Mouse (Mus musculus) heart, adult 2 months (tissue): ENCODE measurements around the gene Amt. TPM values are rescaled to one million over a fixed set of nuclear protein-coding genes. Genes with fewer than 3 reads are reported as not detected.

Source experiments
- DNase-seq, 2 experiments: peaks; one replicate each; pipeline ENCODE4 v3.0.0; 2021
- H3K27ac ChIP-seq: fragments of 200-600 bp; 2 replicates; pipeline ENCODE4 v1.8.1; 2022
- H3K27me3 ChIP-seq: fragments of 200-500 bp; 2 replicates; pipeline ENCODE4 v1.6.1; 2012; ENCODE audit warnings: mild to moderate bottlenecking, low read length, inconsistent platforms, mixed read lengths; ENCODE audit not compliant: control insufficient read depth, insufficient read depth
- H3K36me3 ChIP-seq: fragments of 200-500 bp; 2 replicates; pipeline ENCODE4 v1.6.1; 2012; ENCODE audit warnings: low read length, inconsistent platforms; ENCODE audit not compliant: control insufficient read depth, insufficient read depth
- H3K4me1 ChIP-seq: fragments of 200-500 bp; 2 replicates; pipeline ENCODE4 v1.6.1; 2011; ENCODE audit warnings: low read length; ENCODE audit not compliant: control insufficient read depth, insufficient read depth
- H3K4me3 ChIP-seq: fragments of 200-600 bp; 2 replicates; pipeline ENCODE4 v1.8.1; 2022
- H3K79me2 ChIP-seq: fragments of 200-500 bp; replicated peaks from 2 replicates; pipeline ENCODE4 v1.6.1; 2012; ENCODE audit warnings: mild to moderate bottlenecking, inconsistent platforms, low read length, moderate library complexity, mixed read lengths; ENCODE audit not compliant: control insufficient read depth, insufficient read depth
- H3K9ac ChIP-seq: fragments of 200-500 bp; 2 replicates; pipeline ENCODE4 v1.6.1; 2012; ENCODE audit warnings: low read depth, mild to moderate bottlenecking, control low read depth, inconsistent platforms, low read length, mixed read lengths
- CTCF ChIP-seq: fragments of 200-600 bp; IDR thresholded peaks from 2 replicates; pipeline ENCODE4 v1.8.1; 2022; ENCODE audit warnings: antibody characterized with exemption, mild to moderate bottlenecking, moderate library complexity
- EP300 ChIP-seq: fragments of 200-500 bp; IDR thresholded peaks from 2 replicates; pipeline ENCODE4 v1.6.1; 2011; ENCODE audit warnings: low read depth, low read length, control low read depth; ENCODE audit not compliant: insufficient read depth
- POLR2A ChIP-seq: fragments of 200-500 bp; IDR thresholded peaks from 2 replicates; pipeline ENCODE4 v1.6.1; 2011; ENCODE audit warnings: mild to moderate bottlenecking, low read depth, low read length, control low read depth; ENCODE audit not compliant: insufficient read depth
- WGBS: fragments of 180-500 bp; shearing (Covaris S2); methylation state at CpG from one replicate; pipeline ENCODE4 v1.1.7; 2018; 5-methylcytosine and 5-hydroxymethylcytosine counted together
- intact Hi-C: fragments of 180-260 bp; cut with DNase I; formaldehyde crosslinking; loops from one replicate; pipeline ENCODE4 v1.15.1; 2025
- polyA plus RNA-seq: library from polyadenylated mRNA; depleted of rRNA; stranded (reverse); fragments of >200 nt; gene quantifications from 2 replicates; pipeline ENCODE4 v1.2.3, GENCODE M21; 2012
- total RNA-seq, 2 experiments: library from RNA; stranded (reverse); gene quantifications; 2 replicates each; pipeline ENCODE4 v1.2.3; 2021

Amt gene
- total and polyA plus RNA-seq, 3 experiments: 4.0 to 4.8 (median 4.6) TPM

- H3K36me3 ChIP-seq: peaks cover 34% of the 10 kb centered on the region
- peaks cover 12% of the 10 kb centered on the region for H3K4me1 ChIP-seq
- H3K27ac ChIP-seq: peak within 1 kb of the TSS; percentile 100
- H3K27me3 ChIP-seq: no peaks in the 10 kb centered on the region
- under 1% methylated on average over 79 of the region's 81 CpGs for WGBS
- H3K4me3 ChIP-seq: peak within 1 kb of the TSS; percentile 100
- intact Hi-C loops: loop anchor here (1.0 to 2.0 kb wide), 2 partner anchors 15 to 41 kb away; partner anchors contain the start of genes Nicn1 and Usp4
- TF ChIP-seq EP300 (no peak), POLR2A (peak; percentile 99; the same call in 1 of the 2 replicates)
- peaks cover 8% of the 10 kb centered on the region for H3K79me2 ChIP-seq
- H3K9ac ChIP-seq: peak within 1 kb of the TSS; percentile 99
- peak; percentile 95 to 99 for DNase-seq
These were observed 9.2 kb downstream of the Amt start, which contains the start of the genes Rhoa and Tcta for GRCm38 (mm10) chr9:108305629-108306520. Gene Rhoa (plus strand): TSS chr9:108306129. Gene Tcta (minus strand): TSS chr9:108306160.

GRCm38 (mm10) chr9:108306571-108306980 lies 9.9 kb downstream of the Amt start:
- H3K79me2 ChIP-seq: peaks cover 8% of the 10 kb centered on the region
- peak overlapping the region; percentile 99 for H3K9ac ChIP-seq
- WGBS: 2% methylated on average over 46 of the region's 51 CpGs
- no peak for TF ChIP-seq EP300
- TF ChIP-seq CTCF: no peak
- no peak for TF ChIP-seq POLR2A
- H3K27me3 ChIP-seq: no peaks in the 10 kb centered on the region
- H3K36me3 ChIP-seq: peaks cover 41% of the 10 kb centered on the region
- peak overlapping the region; percentile 100 for H3K4me3 ChIP-seq
- peaks cover 15% of the 10 kb centered on the region for H3K4me1 ChIP-seq
- intact Hi-C loops: loop anchor here (1.0 kb wide), 1 partner anchor 41 kb away; the partner anchor contains the start of gene Usp4
- peak overlapping the region; percentile 100 for H3K27ac ChIP-seq
- DNase-seq: peak; percentile 89 to 92

- H3K4me3 ChIP-seq: peak overlapping the region; percentile 100
- no peak for DNase-seq
- peaks cover 46% of the 10 kb centered on the region for H3K36me3 ChIP-seq
- peaks cover 8% of the 10 kb centered on the region for H3K79me2 ChIP-seq
- H3K9ac ChIP-seq: peak overlapping the region; percentile 99
- intact Hi-C loops: no loop called here
- no peaks in the 10 kb centered on the region for H3K27me3 ChIP-seq
- WGBS: 1% methylated on average over 12 of the region's 12 CpGs
- H3K4me1 ChIP-seq: peaks cover 17% of the 10 kb centered on the region
- TF ChIP-seq CTCF (no peak), EP300 (no peak), POLR2A (no peak)
- H3K27ac ChIP-seq: peak overlapping the region; percentile 100
These were observed 10.6 kb downstream of the Amt start for GRCm38 (mm10) chr9:108307021-108307807.

- TF ChIP-seq POLR2A (no peak), CTCF (no peak), EP300 (no peak)
- peaks cover 19% of the 10 kb centered on the region for H3K4me1 ChIP-seq
- peaks cover 8% of the 10 kb centered on the region for H3K79me2 ChIP-seq
- peaks cover 53% of the 10 kb centered on the region for H3K36me3 ChIP-seq
- peak overlapping the region; percentile 100 for H3K4me3 ChIP-seq
- H3K27ac ChIP-seq: peak overlapping the region; percentile 53
- WGBS: 0% methylated on average over 2 of the region's 2 CpGs
- H3K27me3 ChIP-seq: no peaks in the 10 kb centered on the region
- DNase-seq: no peak
- H3K9ac ChIP-seq: no peak overlapping the region
- intact Hi-C loops: loop anchor here (2.0 kb wide), 1 partner anchor 31 kb away; the partner anchor contains the start of gene Gpx1
These were observed 11.5 kb downstream of the Amt start for GRCm38 (mm10) chr9:108308141-108308540.

GRCm38 (mm10) chr9:108317572-108317971 lies 20.9 kb downstream of the Amt start:
- peaks cover 4% of the 10 kb centered on the region for H3K4me1 ChIP-seq
- intact Hi-C loops: no loop called here

More at GRCm38 (mm10) chr9:108317572-108317971, 20.9 kb downstream of the Amt start:
- TF ChIP-seq POLR2A (no peak), CTCF (peak; percentile 54), EP300 (no peak)
- 92% methylated on average over 3 of the region's 3 CpGs for WGBS
- no peaks in the 10 kb centered on the region for H3K27me3 ChIP-seq
- H3K9ac ChIP-seq: no peak overlapping the region
- DNase-seq: no peak
- peaks cover 7% of the 10 kb centered on the region for H3K79me2 ChIP-seq
- no peak overlapping the region for H3K27ac ChIP-seq
- peaks cover 51% of the 10 kb centered on the region for H3K36me3 ChIP-seq
- no peak overlapping the region for H3K4me3 ChIP-seq
